Mouse (Mus musculus) stomach, embryonic 16.5 days (tissue): Measurements from ENCODE around the gene Praf2. TPM values are rescaled to one million over a fixed set of nuclear protein-coding genes. Genes with fewer than 3 reads are reported as not detected.
"Not testable (repeated sequence)": the region's sequence is repeated elsewhere in the genome, so short reads cannot be mapped to it uniquely, and the experiment has no call there.

Experiments
- ATAC-seq: fragments of 200-750 bp; cut with Nextera tagmentation; 2 replicates; pipeline ENCODE4 v1.8.0; 2017; ENCODE audit warnings: moderate number of reproducible peaks, moderate TSS enrichment; ENCODE audit not compliant: insufficient read depth, low FRiP score
- H3K27ac ChIP-seq: fragments of 300-500 bp; sonication (generic); 2 replicates; pipeline ENCODE4 v1.5.1; 2014; ENCODE audit warnings: low read length
- H3K27me3 ChIP-seq: fragments of 300-500 bp; sonication (generic); 2 replicates; pipeline ENCODE4 v1.6.1; 2014; ENCODE audit warnings: low read length, control low read depth, mixed read lengths; ENCODE audit not compliant: control insufficient read depth, insufficient read depth
- H3K36me3 ChIP-seq: fragments of 300-500 bp; sonication (generic); 2 replicates; pipeline ENCODE4 v1.6.1; 2014; ENCODE audit warnings: low read length; ENCODE audit not compliant: control insufficient read depth, insufficient read depth
- H3K4me1 ChIP-seq: fragments of 300-500 bp; sonication (generic); 2 replicates; pipeline ENCODE4 v1.6.1; 2014; ENCODE audit warnings: low read length, control low read depth, mixed read lengths; ENCODE audit not compliant: control insufficient read depth, insufficient read depth
- H3K4me2 ChIP-seq: fragments of 300-500 bp; sonication (generic); 2 replicates; pipeline ENCODE4 v1.6.1; 2014; ENCODE audit warnings: low read depth, low read length, mixed read lengths
- H3K4me3 ChIP-seq: fragments of 300-500 bp; sonication (generic); replicated peaks from 2 replicates; pipeline ENCODE4 v1.5.1; 2014; ENCODE audit warnings: mild to moderate bottlenecking, low read length
- H3K9ac ChIP-seq: fragments of 300-500 bp; sonication (generic); 2 replicates; pipeline ENCODE4 v1.6.1; 2014; ENCODE audit warnings: low read length
- H3K9me3 ChIP-seq: fragments of 300-500 bp; sonication (generic); replicated peaks from 2 replicates; pipeline ENCODE4 v1.6.1; 2016; ENCODE audit warnings: low read length, control low read depth; ENCODE audit not compliant: control insufficient read depth
- WGBS: fragments of 180-500 bp; shearing (Covaris S2); extraction: QIAGEN DNeasy Blood & Tissue Kit; methylation state at CpG from one replicate; pipeline ENCODE4 v1.1.7; 2014; 5-methylcytosine and 5-hydroxymethylcytosine counted together
- polyA plus RNA-seq: library from polyadenylated mRNA; unstranded; fragments of >200 nt; fragmentation: Nextera tagmentation; extraction: Ambion mirVana; gene quantifications from 2 replicates; pipeline ENCODE4 v1.2.1, GENCODE M21; 2015

Gene Praf2
- polyA plus RNA-seq, 1 experiment from 2014 or later = 59.4 TPM

DNA sequence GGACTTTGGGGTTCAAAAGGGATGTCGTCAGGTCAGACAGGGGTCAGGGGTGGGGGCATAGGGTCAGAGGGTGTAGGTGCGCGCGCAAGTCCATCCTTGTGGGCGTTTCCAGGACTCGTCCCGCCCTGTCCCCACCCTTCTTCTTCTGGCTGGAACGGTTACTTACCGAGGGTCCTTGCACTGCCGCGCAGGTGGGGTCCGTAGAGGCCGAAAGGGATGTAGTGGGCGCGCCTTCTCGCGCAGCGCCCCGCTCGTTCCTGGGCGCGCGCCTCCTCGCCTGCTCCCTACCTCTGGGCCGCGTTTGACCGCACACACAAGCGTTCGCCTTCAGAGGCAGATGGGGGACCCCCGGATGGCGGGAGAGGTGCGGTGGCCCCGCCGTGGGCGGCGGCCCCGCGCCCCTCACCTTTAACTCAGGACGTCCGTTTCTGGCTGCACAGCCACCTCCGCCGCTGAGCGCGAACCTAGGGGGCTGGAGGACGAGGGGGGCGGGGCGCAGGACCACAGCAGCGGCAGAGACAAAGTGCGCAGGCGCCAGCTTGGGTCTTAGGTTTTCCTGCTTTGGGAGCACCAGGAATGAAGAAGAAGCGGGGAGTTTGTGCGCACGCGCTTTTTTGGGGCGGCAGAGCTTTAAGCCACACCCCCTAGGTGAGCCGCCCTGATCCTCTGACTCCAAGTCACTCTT, 22.3 kb downstream of the Praf2 start, which contains the start of gene Ccdc120:
TSS of gene Ccdc120 (minus strand) at position 474 of the 685 bp plus-strand sequence.
- peak within 1 kb of the TSS; percentile 60 for H3K4me3 ChIP-seq
- WGBS = 13% methylated on average over 44 of the region's 56 CpGs
- no peaks in the 10 kb centered on the region for H3K27me3 ChIP-seq
- H3K4me2 ChIP-seq = peak within 1 kb of the TSS; percentile 51
- H3K9ac ChIP-seq = peak within 1 kb of the TSS; percentile 74
- no peak within 1 kb of the TSS for H3K27ac ChIP-seq
- H3K9me3 ChIP-seq = no peaks in the 10 kb centered on the region
- no peaks in the 10 kb centered on the region; the same call in 1 of the 2 replicates for H3K4me1 ChIP-seq
- no peaks in the 10 kb centered on the region for H3K36me3 ChIP-seq
- ATAC-seq = peak; percentile 83; the same call in 1 of the 2 replicates

DNA sequence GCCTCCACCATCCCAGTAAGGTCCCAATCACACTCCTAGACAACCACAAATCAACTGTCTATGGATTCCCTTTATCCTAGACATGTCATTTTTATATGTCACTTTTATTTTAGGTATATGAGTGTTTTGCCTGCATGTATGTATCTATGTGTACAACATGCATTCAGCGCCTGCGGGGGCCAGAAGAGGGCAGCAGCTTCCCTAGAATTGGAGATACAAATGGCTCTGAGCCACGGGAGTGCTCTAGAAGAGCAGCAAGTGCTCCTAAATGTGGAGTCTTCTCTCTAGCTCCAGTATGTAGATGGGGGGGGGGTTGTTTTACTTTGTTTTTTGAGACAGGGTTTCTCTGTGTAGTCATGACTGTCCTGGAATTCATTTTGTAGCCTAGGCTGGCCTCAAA, 25.4 kb downstream of the Praf2 start:
- WGBS = 22% methylated on average over 3 of the region's 3 CpGs
- H3K27me3 ChIP-seq, H3K36me3 ChIP-seq, H3K9me3 ChIP-seq, ATAC-seq, H3K4me1 ChIP-seq, H3K27ac ChIP-seq, H3K9ac ChIP-seq, H3K4me3 ChIP-seq, H3K4me2 ChIP-seq: not testable (repeated sequence)

DNA sequence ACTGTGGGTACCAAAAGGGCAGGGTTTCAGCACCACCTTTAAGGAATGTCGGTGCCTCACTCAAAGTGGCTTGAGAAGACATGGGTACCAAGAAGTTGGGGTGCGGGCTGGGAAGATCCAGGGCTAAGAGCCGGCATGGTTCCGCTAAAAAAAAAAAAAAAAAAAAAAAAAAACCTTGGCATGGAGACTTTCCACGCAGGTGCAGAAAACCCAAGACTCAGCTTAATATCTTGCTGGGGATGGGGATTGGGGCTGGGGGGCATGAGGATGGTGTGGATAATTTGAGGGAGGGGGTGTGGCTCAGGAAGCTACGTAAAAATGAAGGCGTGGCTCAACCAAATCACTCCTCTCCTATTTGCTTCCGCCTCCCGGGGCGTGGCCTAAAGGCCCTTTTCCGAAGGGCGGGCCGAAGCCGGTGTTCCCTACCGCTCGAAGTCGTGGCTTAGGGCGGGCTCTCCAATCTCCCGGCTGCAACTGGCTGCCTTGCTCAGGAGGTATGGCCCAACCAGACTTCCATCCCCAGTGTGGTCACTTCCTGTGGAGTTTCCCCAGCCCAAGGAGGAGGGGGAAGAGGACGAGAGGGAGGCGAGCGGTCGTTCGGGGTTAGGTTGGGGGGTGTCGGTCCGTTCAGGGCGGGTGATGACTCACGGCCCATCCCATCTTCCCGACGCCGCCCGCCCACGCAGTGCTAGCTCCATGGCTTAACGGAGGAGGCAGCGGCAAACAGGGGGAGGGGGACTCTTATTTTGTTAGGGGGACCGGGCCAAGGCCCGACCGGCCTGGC, 34.1 kb downstream of the Praf2 start, which contains the start of gene Tfe3:
TSS of gene Tfe3 (plus strand) at position 424 of the 784 bp plus-strand sequence.
- peaks cover 1% of the 10 kb centered on the region; the same call in 1 of the 2 replicates for H3K36me3 ChIP-seq
- peak; percentile 96 for ATAC-seq
- peak within 1 kb of the TSS; percentile 81 for H3K9ac ChIP-seq
- 17% methylated on average over 38 of the region's 38 CpGs for WGBS
- H3K9me3 ChIP-seq = no peaks in the 10 kb centered on the region
- H3K27ac ChIP-seq = peak within 1 kb of the TSS; percentile 73
- peak within 1 kb of the TSS; percentile 61 for H3K4me2 ChIP-seq
- H3K27me3 ChIP-seq = no peaks in the 10 kb centered on the region
- peak within 1 kb of the TSS; percentile 70 for H3K4me3 ChIP-seq
- peaks cover 19% of the 10 kb centered on the region; the same call in 1 of the 2 replicates for H3K4me1 ChIP-seq

DNA sequence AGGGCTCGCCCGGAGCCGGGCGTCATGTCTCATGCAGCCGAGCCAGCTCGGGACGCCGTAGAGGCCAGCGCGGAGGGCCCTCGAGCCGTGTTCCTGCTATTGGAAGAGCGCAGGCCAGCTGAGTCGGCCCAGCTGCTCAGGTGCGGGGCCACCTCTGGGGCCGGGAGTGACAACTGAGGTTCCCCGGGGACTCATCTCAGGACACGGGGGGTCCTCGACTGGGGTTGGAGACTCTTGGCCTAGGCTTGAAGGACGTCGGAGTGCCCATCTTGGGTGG, 34.6 kb downstream of the Praf2 start:
- H3K4me2 ChIP-seq = peak overlapping the region; percentile 61
- H3K36me3 ChIP-seq = peaks cover 5% of the 10 kb centered on the region; the same call in 1 of the 2 replicates
- no peaks in the 10 kb centered on the region for H3K27me3 ChIP-seq
- peak overlapping the region; percentile 73 for H3K27ac ChIP-seq
- peak overlapping the region; percentile 81 for H3K9ac ChIP-seq
- H3K4me1 ChIP-seq = peaks cover 19% of the 10 kb centered on the region; the same call in 1 of the 2 replicates
- H3K4me3 ChIP-seq = peak overlapping the region; percentile 70
- WGBS = 6% methylated on average over 21 of the region's 21 CpGs
- no peaks in the 10 kb centered on the region for H3K9me3 ChIP-seq
- ATAC-seq = peak; percentile 5; the same call in 1 of the 2 replicates

DNA sequence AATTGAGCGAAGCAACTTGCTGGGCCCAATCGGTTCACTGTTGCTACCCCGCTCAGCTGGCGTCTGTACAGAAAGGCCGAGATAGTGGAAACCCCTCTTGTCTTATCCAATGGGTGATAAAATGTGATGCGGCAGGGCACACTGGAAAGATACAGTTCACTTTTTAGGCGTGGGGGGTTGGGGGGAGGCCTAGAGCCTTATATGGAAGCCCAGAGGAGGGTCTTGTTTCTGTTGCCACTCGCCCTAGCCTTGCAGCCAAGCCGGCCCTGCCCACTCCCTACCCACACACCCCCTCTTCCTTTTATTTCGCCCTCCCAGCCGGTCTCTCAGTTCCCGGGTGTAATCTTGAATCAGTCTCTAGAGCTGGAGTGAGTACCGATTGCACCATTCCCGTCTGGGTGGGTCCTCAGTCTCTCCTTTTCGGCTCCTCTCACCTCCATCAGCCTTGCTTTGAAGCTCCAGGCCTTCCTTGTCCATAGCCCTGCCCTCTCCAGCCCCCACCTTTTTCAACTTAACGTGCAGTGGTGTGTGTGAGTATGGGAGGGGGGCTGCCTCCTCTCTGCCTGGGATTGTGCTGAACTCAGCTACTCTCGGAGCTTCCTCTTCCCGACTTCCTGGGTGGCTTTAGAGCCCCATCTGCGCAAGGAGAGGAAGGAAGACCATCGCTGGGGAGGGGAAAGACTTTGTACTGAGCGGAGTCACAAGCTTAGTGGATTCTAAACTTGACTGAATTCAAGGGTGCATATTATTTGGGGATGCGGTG, 35.6 kb downstream of the Praf2 start:
- Histone ChIP-seq H3K4me2 (peak overlapping the region; percentile 61), H3K9me3 (no peaks in the 10 kb centered on the region), H3K36me3 (peaks cover 5% of the 10 kb centered on the region; the same call in 1 of the 2 replicates), H3K9ac (peak overlapping the region; percentile 81), H3K27me3 (no peaks in the 10 kb centered on the region), H3K27ac (peak overlapping the region; percentile 73; the same call in 1 of the 2 replicates), H3K4me3 (peak overlapping the region; percentile 70), H3K4me1 (peaks cover 19% of the 10 kb centered on the region; the same call in 1 of the 2 replicates)
- 13% methylated on average over 22 of the region's 22 CpGs for WGBS
- no peak for ATAC-seq

DNA sequence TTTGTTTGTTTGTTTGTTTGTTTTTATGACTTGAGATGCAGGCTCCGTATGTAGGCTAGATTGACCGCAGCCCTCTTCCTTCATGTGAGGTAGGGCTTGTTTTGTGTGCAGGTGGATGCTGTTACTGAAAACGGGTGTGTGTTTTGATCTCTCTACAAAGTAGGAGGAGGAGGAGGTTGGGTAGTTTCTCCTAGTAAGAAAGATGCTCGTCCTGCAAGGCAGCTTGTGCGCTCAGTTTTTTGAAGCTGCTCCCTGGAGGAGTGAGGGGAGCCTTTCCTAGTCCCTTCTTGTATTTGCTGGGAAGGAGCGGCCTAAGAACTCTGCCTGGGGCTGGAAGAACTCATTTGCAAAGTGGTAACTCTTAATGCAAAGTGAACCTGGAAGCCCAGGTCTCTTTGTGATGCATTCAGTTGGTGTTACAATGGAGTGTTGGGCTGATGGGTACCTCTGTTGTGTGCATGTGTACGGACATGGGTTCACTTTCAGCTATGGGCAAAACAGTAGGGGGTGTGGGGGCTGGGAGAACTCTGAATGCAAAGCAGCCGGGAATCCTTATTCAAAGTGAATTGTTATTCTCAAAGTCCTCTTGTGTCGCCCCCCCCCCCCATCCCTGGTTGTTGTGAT, 36.5 kb downstream of the Praf2 start:
- peaks cover 5% of the 10 kb centered on the region; the same call in 1 of the 2 replicates for H3K36me3 ChIP-seq
- ATAC-seq = no peak
- H3K27me3 ChIP-seq = no peaks in the 10 kb centered on the region
- no peaks in the 10 kb centered on the region for H3K9me3 ChIP-seq
- peak overlapping the region; percentile 61 for H3K4me2 ChIP-seq
- peaks cover 19% of the 10 kb centered on the region; the same call in 1 of the 2 replicates for H3K4me1 ChIP-seq
- H3K9ac ChIP-seq = peak overlapping the region; percentile 81
- peak overlapping the region; percentile 70 for H3K4me3 ChIP-seq
- 21% methylated on average over 9 of the region's 9 CpGs for WGBS
- H3K27ac ChIP-seq = 0 out of 2 replicates have a peak overlapping the region, but pooled peaks have one; percentile 66

DNA sequence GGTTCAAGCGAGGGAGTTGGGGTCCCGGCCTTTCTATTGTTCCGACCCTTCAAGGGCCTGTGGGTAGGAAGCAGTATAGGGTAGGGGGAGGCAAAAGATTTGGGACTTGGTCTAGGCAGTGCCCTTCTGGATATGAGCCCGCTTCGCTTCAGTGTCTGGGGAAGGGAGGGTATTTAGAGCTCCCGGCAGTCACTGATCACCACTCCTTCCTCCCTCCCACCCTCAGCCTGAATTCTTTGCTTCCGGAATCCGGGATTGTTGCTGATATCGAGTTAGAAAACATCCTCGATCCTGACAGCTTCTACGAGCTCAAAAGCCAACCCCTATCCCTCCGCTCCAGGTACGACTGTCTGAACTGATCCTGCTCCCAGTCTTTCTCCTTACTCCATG, 37.0 kb downstream of the Praf2 start:
- no peaks in the 10 kb centered on the region for H3K27me3 ChIP-seq
- H3K4me1 ChIP-seq = peaks cover 19% of the 10 kb centered on the region; the same call in 1 of the 2 replicates
- H3K9ac ChIP-seq = peak overlapping the region; percentile 48; the same call in 1 of the 2 replicates
- H3K36me3 ChIP-seq = peaks cover 7% of the 10 kb centered on the region; the same call in 1 of the 2 replicates
- peak overlapping the region; percentile 66; the same call in 1 of the 2 replicates for H3K27ac ChIP-seq
- WGBS = 18% methylated on average over 13 of the region's 13 CpGs
- H3K4me3 ChIP-seq = peak overlapping the region; percentile 70
- ATAC-seq = no peak
- peak overlapping the region; percentile 61 for H3K4me2 ChIP-seq
- H3K9me3 ChIP-seq = no peaks in the 10 kb centered on the region

DNA sequence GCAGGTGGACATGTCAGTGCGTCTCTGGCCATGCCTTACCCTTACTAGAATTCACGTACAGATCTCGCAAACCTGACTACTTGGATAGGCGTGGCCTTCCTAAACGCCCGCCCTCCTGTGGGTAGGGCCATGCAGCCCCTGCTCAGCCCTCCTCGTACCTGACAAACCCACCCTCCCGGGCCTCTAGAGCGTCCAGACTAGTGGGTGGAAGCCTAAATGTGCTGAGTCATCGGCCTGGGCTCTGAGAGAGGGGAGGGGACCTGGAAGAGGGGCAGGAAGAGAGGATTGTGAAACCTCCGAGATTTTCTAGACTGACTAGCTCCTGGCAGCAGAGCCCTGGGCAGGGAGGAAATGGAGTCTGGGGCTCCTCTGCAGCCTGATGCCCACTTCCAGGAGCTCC, 37.5 kb downstream of the Praf2 start:
- peak overlapping the region; percentile 61 for H3K4me2 ChIP-seq
- WGBS = 5% methylated on average over 11 of the region's 11 CpGs
- H3K9me3 ChIP-seq = no peaks in the 10 kb centered on the region
- H3K27ac ChIP-seq = peak overlapping the region; percentile 66; the same call in 1 of the 2 replicates
- H3K36me3 ChIP-seq = peaks cover 7% of the 10 kb centered on the region; the same call in 1 of the 2 replicates
- ATAC-seq = peak; percentile 62
- H3K27me3 ChIP-seq = no peaks in the 10 kb centered on the region
- H3K4me3 ChIP-seq = peak overlapping the region; percentile 70
- peaks cover 19% of the 10 kb centered on the region; the same call in 1 of the 2 replicates for H3K4me1 ChIP-seq
- peak overlapping the region; percentile 48; the same call in 1 of the 2 replicates for H3K9ac ChIP-seq
